Comparison of ENCODE assay signal across 29 mouse cellular contexts in the genomic region with DNA sequence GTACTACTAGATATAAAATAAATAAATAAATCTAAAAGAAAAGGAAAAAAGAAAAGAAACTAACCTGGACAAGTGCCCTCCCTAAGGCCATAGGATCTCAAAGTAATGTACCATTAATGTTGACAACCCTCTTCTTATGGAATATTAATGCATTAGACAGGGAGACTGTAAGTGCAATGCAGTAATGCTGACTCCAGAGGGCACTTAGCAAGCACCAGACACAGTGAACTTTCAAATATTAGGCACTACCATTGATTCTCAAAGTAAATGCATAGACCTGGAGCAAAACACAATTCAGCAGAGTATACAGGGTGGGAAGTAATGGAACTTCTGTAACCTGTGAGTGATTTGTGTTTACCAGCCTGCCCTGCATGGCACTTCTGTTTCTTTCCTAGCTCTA. TPM values are rescaled to one million over a fixed set of nuclear protein-coding genes. Genes with fewer than 3 reads are reported as not detected.
DNase-seq lines count a peak whose midpoint lies in the region; ATAC-seq and TF ChIP-seq lines count a peak whose summit lies in the region.
"Had no signal": no experiment of that assay in that cellular context is flagged by ENCODE, and none has a peak within 500 bp of the region (broad histone marks: within the 10 kb centered on the region; RNA-seq: fewer than 3 reads in every experiment).

No protein-coding gene starts in this region.

- H3K4me2 ChIP-seq in hindbrain, postnatal 0 days (ENCODE audit: low read depth, low read length) = no peak overlapping the region
- H3K4me2 ChIP-seq in hindbrain, embryonic 11.5 days (replicated peaks; ENCODE audit: low read depth, low read length) = no peak overlapping the region
- H3K4me2 ChIP-seq in lung, embryonic 14.5 days = no peak overlapping the region
- H3K4me2 ChIP-seq: heart, embryonic 13.5 days; hindbrain, embryonic 13.5 days; limb, embryonic 15.5 days; neural tube, embryonic 15.5 days had no signal

- TF ChIP-seq POLR2A in MEL (IDR thresholded peaks at IDR 0.05; ENCODE audit: control insufficient read depth in 1 of 2, insufficient read depth in 1 of 2, low read depth in 1 of 2, low read length in 2 of 2, poor library complexity in 1 of 2) = no peak

- 0 out of 2 replicates have a peak, but pooled peaks cover 5% of the 10 kb centered on the region for H3K4me1 ChIP-seq in hindbrain, postnatal 0 days (ENCODE audit: insufficient read depth, low read length)
- 0 out of 2 replicates have a peak, but pooled peaks cover 2% of the 10 kb centered on the region for H3K4me1 ChIP-seq in hindbrain, embryonic 11.5 days (replicated peaks; ENCODE audit: control insufficient read depth, insufficient read depth, low read length)
- 0 out of 2 replicates have a peak, but pooled peaks cover 4% of the 10 kb centered on the region for H3K4me1 ChIP-seq in lung, embryonic 14.5 days (ENCODE audit: insufficient read depth)
- peaks cover 9 to 10% of the 10 kb centered on the region in 2 experiments for H3K4me1 ChIP-seq in MEL (ENCODE audit: control insufficient read depth in 1 of 2, insufficient read depth in 2 of 2, low read length in 2 of 2)

- DNase-seq in hindbrain, postnatal 0 days (ENCODE audit: low spot score) = peak; percentile 7
- DNase-seq in hindbrain, embryonic 11.5 days (ENCODE audit: low spot score) = no peak
- DNase-seq in lung, embryonic 14.5 days = no peak
- DNase-seq in lung, postnatal 14 days = no peak
- peak; percentile 18 for DNase-seq in MEL (ENCODE audit: low read depth, low spot score)
- peak; percentile 11 for DNase-seq in splenic B cell, adult 2 months (ENCODE audit: low read depth, low spot score)
- no peak for DNase-seq in layer of hippocampus, adult 9-11 months
- no peak for DNase-seq in gastrocnemius, adult 8-10 months (ENCODE audit: low spot score in 2 of 2)
- DNase-seq: adrenal gland, postnatal 36 days; cerebellum, adult 11-12 months; cerebellum, postnatal 10 days; gastrocnemius, postnatal 36 days; heart, adult 2 months; heart, postnatal 14 days; kidney, adult 9 months; kidney, postnatal 36 days; lung, adult 18-20 months; lung, postnatal 4 days had no signal

- H3K4me3 ChIP-seq in hindbrain, postnatal 0 days (ENCODE audit: low read length) = no peak overlapping the region
- H3K4me3 ChIP-seq in hindbrain, embryonic 11.5 days (ENCODE audit: low read depth, low read length) = no peak overlapping the region
- H3K4me3 ChIP-seq in lung, embryonic 14.5 days (ENCODE audit: low read depth, low read length) = no peak overlapping the region
- H3K4me3 ChIP-seq in MEL (ENCODE audit: control insufficient read depth in 1 of 2, insufficient read depth in 1 of 2, low read depth in 2 of 2, low read length in 2 of 2) = no peak overlapping the region
- H3K4me3 ChIP-seq: embryonic facial prominence, embryonic 10.5 days; heart, adult 2 months; heart, embryonic 13.5 days; hindbrain, embryonic 13.5 days; left cerebral cortex, adult 2 months; limb, embryonic 15.5 days; neural tube, embryonic 15.5 days had no signal

- no peak for TF ChIP-seq EP300 in MEL (IDR thresholded peaks at IDR 0.05; ENCODE audit: low read depth in 1 of 2, low read length in 2 of 2)

- H3K36me3 ChIP-seq in hindbrain, postnatal 0 days (ENCODE audit: insufficient read depth, low read length) = peaks cover 18% of the 10 kb centered on the region
- H3K36me3 ChIP-seq in hindbrain, embryonic 11.5 days (ENCODE audit: control insufficient read depth, insufficient read depth, low read length) = no peaks in the 10 kb centered on the region
- H3K36me3 ChIP-seq in lung, embryonic 14.5 days (ENCODE audit: insufficient read depth) = peaks cover 20% of the 10 kb centered on the region
- H3K36me3 ChIP-seq in MEL (ENCODE audit: control insufficient read depth in 1 of 2, insufficient read depth in 2 of 2, low read length in 2 of 2) = peaks cover 11 to 19% of the 10 kb centered on the region in 2 experiments
- H3K36me3 ChIP-seq in splenic B cell, adult 2 months (ENCODE audit: control insufficient read depth, insufficient read depth, low read length, poor library complexity, severe bottlenecking) = peaks cover 1% of the 10 kb centered on the region

- H3K9ac ChIP-seq in hindbrain, postnatal 0 days (replicated peaks; ENCODE audit: low read length) = no peak overlapping the region
- no peak overlapping the region for H3K9ac ChIP-seq in hindbrain, embryonic 11.5 days (ENCODE audit: low read depth, low read length)
- no peak overlapping the region for H3K9ac ChIP-seq in lung, embryonic 14.5 days
- no peak overlapping the region for H3K9ac ChIP-seq in MEL (ENCODE audit: control insufficient read depth, low read depth, low read length, poor library complexity, severe bottlenecking)
- H3K9ac ChIP-seq: heart, embryonic 13.5 days; hindbrain, embryonic 13.5 days; limb, embryonic 15.5 days; neural tube, embryonic 15.5 days had no signal

- H3K27ac ChIP-seq in hindbrain, postnatal 0 days = no peak overlapping the region
- H3K27ac ChIP-seq in hindbrain, embryonic 11.5 days (ENCODE audit: low read depth, low read length) = no peak overlapping the region
- H3K27ac ChIP-seq in lung, embryonic 14.5 days (ENCODE audit: low read depth) = no peak overlapping the region
- H3K27ac ChIP-seq in MEL (ENCODE audit: control insufficient read depth, low read depth, low read length) = no peak overlapping the region
- H3K27ac ChIP-seq: embryonic facial prominence, embryonic 10.5 days; heart, adult 2 months; heart, embryonic 13.5 days; hindbrain, embryonic 13.5 days; left cerebral cortex, adult 2 months; limb, embryonic 15.5 days; neural tube, embryonic 15.5 days had no signal

- no peaks in the 10 kb centered on the region for H3K27me3 ChIP-seq in hindbrain, postnatal 0 days (ENCODE audit: insufficient read depth, low read length)
- H3K27me3 ChIP-seq in hindbrain, embryonic 11.5 days (ENCODE audit: control insufficient read depth, insufficient read depth, low read length) = no peaks in the 10 kb centered on the region
- no peaks in the 10 kb centered on the region for H3K27me3 ChIP-seq in lung, embryonic 14.5 days (ENCODE audit: insufficient read depth, low read length)
- H3K27me3 ChIP-seq in MEL (ENCODE audit: control insufficient read depth in 1 of 2, insufficient read depth in 2 of 2, low read length in 2 of 2) = no peaks in the 10 kb centered on the region
- no peaks in the 10 kb centered on the region for H3K27me3 ChIP-seq in splenic B cell, adult 2 months (ENCODE audit: control insufficient read depth, insufficient read depth, low read length, poor library complexity, severe bottlenecking)
- H3K27me3 ChIP-seq: heart, embryonic 13.5 days; hindbrain, embryonic 13.5 days; limb, embryonic 15.5 days; neural tube, embryonic 15.5 days had no signal

- ATAC-seq in hindbrain, postnatal 0 days = no peak
- ATAC-seq in hindbrain, embryonic 11.5 days (ENCODE audit: low FRiP score) = no peak
- ATAC-seq in lung, embryonic 14.5 days (ENCODE audit: insufficient read depth) = no peak
- ATAC-seq: activated CD4-positive, CD25-positive, alpha-beta regulatory T cell, adult 4 months; forebrain, embryonic 16.5 days; inflammation-experienced regulatory T-cells, adult 6 months had no signal

- TF ChIP-seq CTCF in hindbrain, postnatal 0 days (IDR thresholded peaks at IDR 0.05; ENCODE audit: low read depth) = peak; percentile 46
- peak; percentile 39 for TF ChIP-seq CTCF in lung, embryonic 14.5 days (IDR thresholded peaks at IDR 0.05; ENCODE audit: low read depth)
- peak in 1 of 3 experiments; percentile 37; a peak in 2 of 6 replicates for TF ChIP-seq CTCF in MEL (IDR thresholded peaks at IDR 0.05 in 2 of 3, conservative IDR thresholded peaks at IDR 0.05 in 1 of 3; ENCODE audit: control insufficient read depth in 1 of 3, insufficient read depth in 1 of 3, low read depth in 2 of 3, low read length in 3 of 3, poor library complexity in 1 of 3, severe bottlenecking in 1 of 3)

- peaks cover 21% of the 10 kb centered on the region for H3K79me2 ChIP-seq in MEL (ENCODE audit: control insufficient read depth, insufficient read depth, low read length, poor library complexity)

- no peaks in the 10 kb centered on the region for H3K9me3 ChIP-seq in hindbrain, postnatal 0 days (ENCODE audit: low read length)
- H3K9me3 ChIP-seq in hindbrain, embryonic 11.5 days (ENCODE audit: control insufficient read depth, low read length) = no peaks in the 10 kb centered on the region
- H3K9me3 ChIP-seq in lung, embryonic 14.5 days (ENCODE audit: low read depth, low read length) = no peaks in the 10 kb centered on the region
- H3K9me3 ChIP-seq in MEL (replicated peaks; ENCODE audit: insufficient read depth, low read length) = no peaks in the 10 kb centered on the region
- H3K9me3 ChIP-seq: embryonic facial prominence, embryonic 10.5 days; G1E; heart, embryonic 13.5 days; hindbrain, embryonic 13.5 days; limb, embryonic 15.5 days; neural tube, embryonic 15.5 days had no signal

- 0 out of 2 replicates have a peak, but pooled peaks have one; percentile 3 for TF ChIP-seq RAD21 in MEL (IDR thresholded peaks at IDR 0.05; ENCODE audit: low read depth, low read length)

RNA-seq across cellular contexts. Expression of a gene that starts 3.3 kb away (rescaled TPM):
- total RNA-seq in hindbrain, postnatal 0 days (2014; rRNA removed) = 49.4 and 59.7 TPM in 2 replicates
- 217 and 218 TPM in 2 replicates for polyA plus RNA-seq in hindbrain, postnatal 0 days (2015; fragmentation: Nextera tagmentation; extraction: Ambion mirVana)
- polyA plus RNA-seq in hindbrain, embryonic 11.5 days (2014; fragmentation: Nextera tagmentation; extraction: Ambion mirVana) = 119 and 121 TPM in 2 replicates
- polyA plus RNA-seq in lung, embryonic 14.5 days (2014; fragmentation: Nextera tagmentation; extraction: Ambion mirVana) = 77.5 and 79.6 TPM in 2 replicates
- total RNA-seq in MEL (2012; rRNA removed) = 69.8 and 73.0 TPM in 2 replicates
- polyA plus RNA-seq in MEL (2012; ENCODE audit: insufficient read depth in 1 of 2, insufficient read length in 2 of 2, low read depth in 1 of 2, low replicate concordance in 2 of 2, missing spikeins in 1 of 2) = 10 to 100 TPM in 1 of 2 experiments, not detected in 1; 54.3 TPM
- total RNA-seq in gastrocnemius, adult 8-10 months (2022) = 100 to 1,000 TPM in 1 of 4 experiments, 10 to 100 TPM in 3; 89.4 to 121 (median 93.7) TPM

RNA-seq across cellular contexts. Expression of a gene that starts 22.9 kb away (rescaled TPM):
- total RNA-seq in hindbrain, postnatal 0 days (2014; rRNA removed) = 44.9 and 46.1 TPM in 2 replicates
- 30.7 and 34.9 TPM in 2 replicates for polyA plus RNA-seq in hindbrain, postnatal 0 days (2015; fragmentation: Nextera tagmentation; extraction: Ambion mirVana)
- polyA plus RNA-seq in hindbrain, embryonic 11.5 days (2014; fragmentation: Nextera tagmentation; extraction: Ambion mirVana) = 29.6 and 30.0 TPM in 2 replicates
- 26.0 and 26.6 TPM in 2 replicates for polyA plus RNA-seq in lung, embryonic 14.5 days (2014; fragmentation: Nextera tagmentation; extraction: Ambion mirVana)
- total RNA-seq in MEL (2012; rRNA removed) = 26.7 and 29.8 TPM in 2 replicates
- polyA plus RNA-seq in MEL (2012; ENCODE audit: insufficient read depth in 1 of 2, insufficient read length in 2 of 2, low read depth in 1 of 2, low replicate concordance in 2 of 2, missing spikeins in 1 of 2) = 10 to 100 TPM; 22.0 to 44.5 TPM
- total RNA-seq in gastrocnemius, adult 8-10 months (2022) = 1 to 10 TPM; 1.5 to 2.6 (median 2.1) TPM

RNA-seq across cellular contexts. Expression of a gene that starts 38.6 kb away (rescaled TPM):
- total RNA-seq in hindbrain, postnatal 0 days (2014; rRNA removed) = 9.8 and 10.1 TPM in 2 replicates
- 19.5 and 20.5 TPM in 2 replicates for polyA plus RNA-seq in hindbrain, postnatal 0 days (2015; fragmentation: Nextera tagmentation; extraction: Ambion mirVana)
- 7.9 and 8.3 TPM in 2 replicates for polyA plus RNA-seq in hindbrain, embryonic 11.5 days (2014; fragmentation: Nextera tagmentation; extraction: Ambion mirVana)
- 6.7 and 6.9 TPM in 2 replicates for polyA plus RNA-seq in lung, embryonic 14.5 days (2014; fragmentation: Nextera tagmentation; extraction: Ambion mirVana)
- total RNA-seq in MEL (2012; rRNA removed) = not detected in 2 replicates
- not detected for polyA plus RNA-seq in MEL (2012; ENCODE audit: insufficient read depth in 1 of 2, insufficient read length in 2 of 2, low read depth in 1 of 2, low replicate concordance in 2 of 2, missing spikeins in 1 of 2)
- total RNA-seq in gastrocnemius, adult 8-10 months (2022) = not detected
- total RNA-seq: gastrocnemius, postnatal 36 days; heart, adult 2 months; heart, postnatal 14 days; megakaryocyte-erythroid progenitor cell, adult 5-6 weeks had no signal
- polyA plus RNA-seq: G1E had no signal

RNA-seq across cellular contexts. Expression of a gene that starts 39.5 kb away (rescaled TPM):
- 0.47 and 0.86 TPM in 2 replicates for total RNA-seq in hindbrain, postnatal 0 days (2014; rRNA removed)
- polyA plus RNA-seq in hindbrain, postnatal 0 days (2015; fragmentation: Nextera tagmentation; extraction: Ambion mirVana) = 0.63 and 0.83 TPM in 2 replicates
- 0.88 and 1.5 TPM in 2 replicates for polyA plus RNA-seq in hindbrain, embryonic 11.5 days (2014; fragmentation: Nextera tagmentation; extraction: Ambion mirVana)
- 1.9 and 2.3 TPM in 2 replicates for polyA plus RNA-seq in lung, embryonic 14.5 days (2014; fragmentation: Nextera tagmentation; extraction: Ambion mirVana)
- total RNA-seq in MEL (2012; rRNA removed) = 0.15 and 0.29 TPM in 2 replicates
- under 1 TPM in 1 of 2 experiments, not detected in 1; 0.35 TPM for polyA plus RNA-seq in MEL (2012; ENCODE audit: insufficient read depth in 1 of 2, insufficient read length in 2 of 2, low read depth in 1 of 2, low replicate concordance in 2 of 2, missing spikeins in 1 of 2)
- total RNA-seq in gastrocnemius, adult 8-10 months (2022) = not detected
- polyA plus RNA-seq: G1E had no signal

Comparison
In these comparisons a context has a peak if more than half of its experiments do, and no peak if none do; other contexts are left out.
1. DNase-seq: peak in hindbrain, postnatal 0 days (single experiment), MEL (single experiment) and splenic B cell, adult 2 months (single experiment); none in hindbrain, embryonic 11.5 days (single experiment), lung, embryonic 14.5 days (single experiment), lung, postnatal 14 days (single experiment), layer of hippocampus, adult 9-11 months (single experiment) and gastrocnemius, adult 8-10 months (0 of 2).